Mouse (Mus musculus) cerebellum, adult 2 months (tissue): ENCODE results near the gene Trappc6a.

Experiments used
- CTCF ChIP-seq: fragments of 200-500 bp; IDR thresholded peaks from 2 replicates; pipeline ENCODE4 v1.5.1; 2011; ENCODE audit warnings: low read depth, mild to moderate bottlenecking, control low read depth, low read length, moderate library complexity, borderline replicate concordance; ENCODE audit not compliant: insufficient read depth
- POLR2A ChIP-seq: fragments of 200-500 bp; IDR thresholded peaks from 2 replicates; pipeline ENCODE4 v1.6.1; 2011; ENCODE audit warnings: low read length, control low read depth, borderline replicate concordance; ENCODE audit not compliant: insufficient read depth

DNA sequence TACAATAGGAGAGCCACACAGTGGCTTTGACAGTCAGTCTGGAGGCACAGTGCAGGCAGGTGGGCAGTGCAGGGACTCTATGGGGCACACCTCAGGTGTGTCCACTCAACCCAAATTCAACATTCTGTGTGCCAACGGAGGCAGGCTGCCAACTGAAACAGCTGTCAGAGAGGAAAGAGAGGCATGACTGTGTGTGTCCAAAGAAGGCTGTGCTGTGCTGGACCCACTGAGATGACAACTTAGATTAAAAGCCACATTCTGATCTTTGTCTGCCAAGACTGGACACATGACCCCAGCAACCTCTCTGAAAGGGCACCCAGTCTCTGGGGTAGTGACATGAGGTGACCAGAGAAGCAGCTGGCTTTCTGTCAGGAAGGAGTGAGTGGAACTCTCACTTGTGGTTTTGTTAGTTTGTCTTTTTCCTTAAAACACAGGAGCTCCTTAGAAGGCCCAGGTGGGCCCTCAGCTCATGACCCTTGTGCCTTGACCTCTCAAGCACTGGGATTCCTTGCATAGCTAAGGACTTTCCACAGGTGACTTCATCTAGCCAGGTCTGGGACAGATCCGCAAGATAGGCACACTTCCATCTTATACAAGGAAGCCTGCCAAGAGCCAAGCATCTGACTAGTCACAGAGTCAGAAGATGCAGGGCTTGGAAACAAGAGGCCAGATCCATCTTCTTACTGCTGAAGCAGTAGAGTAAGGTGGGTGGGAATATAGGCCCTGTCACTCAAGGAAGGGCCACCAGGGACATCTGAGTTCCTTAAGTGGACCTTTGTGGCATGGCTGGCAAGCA, 32.8 kb downstream of the Trappc6a start:
- no peak for TF ChIP-seq POLR2A
- no peak for TF ChIP-seq CTCF
